Mouse (Mus musculus): ENCODE measurements around the gene Senp6.

Gene Senp6

GRCm38 (mm10) chr9:80172396-80173222 lies 105.9 kb downstream of the Senp6 start:
- DNase-seq = no peak

DNA sequence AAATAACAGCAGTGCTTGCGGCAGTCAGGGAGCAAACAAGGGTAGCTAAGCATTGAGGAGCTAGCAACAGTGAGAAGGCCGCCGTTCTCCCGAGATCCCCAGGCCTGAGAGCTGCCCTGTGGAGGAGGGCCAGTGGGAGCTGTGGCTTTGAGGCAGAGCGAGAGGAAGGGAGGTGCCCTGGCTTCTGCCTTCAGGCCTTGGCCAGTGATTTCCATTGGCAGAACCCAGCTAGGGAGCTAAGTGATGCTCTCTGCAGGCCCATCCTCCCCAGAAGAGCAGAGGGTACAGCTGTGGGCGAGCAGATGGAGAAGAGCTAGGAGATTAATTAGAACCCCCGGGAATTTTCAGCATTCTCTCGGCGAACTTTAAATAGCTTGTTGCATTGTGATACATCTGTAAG lies 106.9 kb downstream of the Senp6 start:
- no peak for DNase-seq

- no peak for DNase-seq
These were observed 110.2 kb downstream of the Senp6 start for GRCm38 (mm10) chr9:80176696-80177478.

DNA sequence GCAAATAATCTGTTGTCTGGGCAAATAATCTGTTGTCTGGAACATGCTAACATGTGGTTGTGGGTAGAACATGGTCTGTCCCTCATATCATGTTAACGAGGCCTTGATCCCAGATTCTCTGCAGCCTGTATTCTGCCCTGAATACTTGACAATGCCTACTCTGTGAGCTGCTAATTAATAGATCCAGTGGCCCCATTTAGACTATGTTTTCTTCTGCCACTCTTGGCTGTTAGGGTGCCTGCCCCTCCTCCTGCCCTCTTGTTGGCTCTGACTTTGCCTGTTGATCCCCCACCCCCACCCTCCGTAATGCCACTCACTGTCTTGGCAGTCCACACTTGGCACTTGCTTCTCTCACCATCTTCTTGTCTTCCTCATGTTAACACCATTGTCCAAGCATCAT lies 112.0 kb downstream of the Senp6 start:
- no peak for DNase-seq

DNA sequence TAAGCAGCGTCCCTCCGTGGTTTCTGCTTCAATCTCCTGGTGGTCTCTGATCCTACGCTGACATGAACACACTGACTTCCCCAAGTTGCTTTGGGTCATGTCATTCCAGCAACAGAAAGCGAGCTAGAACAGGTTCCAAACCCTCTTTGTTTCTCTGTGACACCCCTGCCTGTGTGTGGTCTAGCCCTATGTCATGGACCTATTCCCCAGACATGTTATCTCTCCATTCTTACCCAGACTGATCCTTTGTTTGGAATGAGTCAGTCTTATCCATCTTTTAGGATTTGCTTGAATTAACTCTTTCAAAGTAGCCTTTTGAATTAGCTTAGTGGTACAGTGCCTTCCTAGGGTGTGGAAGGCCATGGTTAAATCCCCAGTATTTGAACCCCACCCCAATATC lies 113.0 kb downstream of the Senp6 start:
- DNase-seq = no peak

GRCm38 (mm10) chr9:80180771-80181170 lies 114.1 kb downstream of the Senp6 start:
- DNase-seq = no peak

- no peak for DNase-seq
These were observed 115.0 kb downstream of the Senp6 start for GRCm38 (mm10) chr9:80181692-80182091.

- no peak for DNase-seq
These were observed 117.4 kb downstream of the Senp6 start for GRCm38 (mm10) chr9:80184138-80184537.

- DNase-seq = no peak
These were observed 119.0 kb downstream of the Senp6 start for GRCm38 (mm10) chr9:80185737-80186136.

- no peak for DNase-seq
These were observed 120.0 kb downstream of the Senp6 start for GRCm38 (mm10) chr9:80186693-80187092.

GRCm38 (mm10) chr9:80188324-80188893 lies 121.7 kb downstream of the Senp6 start:
- DNase-seq = no peak

DNA sequence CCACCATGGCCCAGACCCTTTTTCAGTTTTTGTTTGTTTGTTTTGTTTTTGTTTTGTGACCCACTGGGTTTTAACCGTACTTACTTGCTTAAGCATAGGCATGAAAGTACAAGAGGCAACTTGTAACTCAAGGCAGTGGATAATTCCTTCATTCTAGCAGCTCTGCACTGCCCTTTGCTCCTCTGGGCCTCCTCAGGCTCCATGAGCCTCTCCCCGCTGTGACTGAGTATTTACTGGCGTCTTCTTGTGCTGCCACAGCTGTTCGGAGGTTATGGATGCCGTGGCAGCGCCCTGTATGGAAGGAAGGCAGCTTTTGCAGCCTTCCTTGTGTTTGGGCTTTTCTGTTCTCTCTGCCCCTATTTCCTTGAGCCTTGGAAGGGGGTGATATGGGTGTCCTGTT lies 124.5 kb downstream of the Senp6 start:
- DNase-seq = no peak

GRCm38 (mm10) chr9:80192324-80192723 lies 125.6 kb downstream of the Senp6 start:
- no peak for DNase-seq

- no peak for DNase-seq
These were observed 127.7 kb downstream of the Senp6 start for GRCm38 (mm10) chr9:80194446-80194845.
